Mouse (Mus musculus) embryonic facial prominence, embryonic 11.5 days (tissue): ENCODE measurements at regions not wholly inside any gene's neighbourhood (a gene's known extent, or its start where the extent isn't known, plus 50 kb on each side); places are given as distances from the start of the nearest gene placed in this dataset.

ENCODE experiments used
- ATAC-seq: fragments of 200-750 bp; cut with Nextera tagmentation; replicated peaks from 2 replicates; pipeline ENCODE4 v1.8.0; 2017; ENCODE audit warnings: low read depth; ENCODE audit not compliant: insufficient number of reproducible peaks, low FRiP score, low TSS enrichment
- DNase-seq: peaks from one replicate; pipeline ENCODE4 v3.0.0-alpha.2; 2015; ENCODE audit warnings: low spot score
- H3K27ac ChIP-seq: fragments of 300-500 bp; sonication (generic); replicated peaks from 2 replicates; pipeline ENCODE4 v1.5.1; 2014; ENCODE audit warnings: mild to moderate bottlenecking, low read depth, low read length, control low read depth
- H3K27me3 ChIP-seq: fragments of 300-500 bp; sonication (generic); 2 replicates; pipeline ENCODE4 v1.6.1; 2014; ENCODE audit warnings: mild to moderate bottlenecking, low read length, moderate library complexity, mixed read lengths; ENCODE audit not compliant: control insufficient read depth, insufficient read depth
- H3K36me3 ChIP-seq: fragments of 300-500 bp; sonication (generic); replicated peaks from 2 replicates; pipeline ENCODE4 v1.6.1; 2014; ENCODE audit warnings: low read depth, mild to moderate bottlenecking, low read length, moderate library complexity, mixed read lengths; ENCODE audit not compliant: control insufficient read depth, insufficient read depth
- H3K4me1 ChIP-seq: fragments of 300-500 bp; sonication (generic); 2 replicates; pipeline ENCODE4 v1.6.1; 2014; ENCODE audit warnings: low read length, mixed read lengths; ENCODE audit not compliant: control insufficient read depth, insufficient read depth
- H3K4me2 ChIP-seq: fragments of 300-500 bp; sonication (generic); 2 replicates; pipeline ENCODE4 v1.6.1; 2014; ENCODE audit warnings: low read depth, mild to moderate bottlenecking, control low read depth, low read length, moderate library complexity
- H3K4me3 ChIP-seq: fragments of 300-500 bp; sonication (generic); 2 replicates; pipeline ENCODE4 v1.5.1; 2014; ENCODE audit warnings: low read depth, low read length, control low read depth
- H3K9ac ChIP-seq: fragments of 300-500 bp; sonication (generic); replicated peaks from 2 replicates; pipeline ENCODE4 v1.6.1; 2014; ENCODE audit warnings: mild to moderate bottlenecking, control low read depth, low read length
- H3K9me3 ChIP-seq: fragments of 300-500 bp; sonication (generic); replicated peaks from 2 replicates; pipeline ENCODE4 v1.6.1; 2016; ENCODE audit warnings: mild to moderate bottlenecking, low read length, inconsistent platforms, mixed read lengths; ENCODE audit not compliant: control insufficient read depth
- WGBS: fragments of 180-500 bp; shearing (Covaris S2); extraction: QIAGEN DNeasy Blood & Tissue Kit; methylation state at CpG from one replicate; pipeline ENCODE4 v1.1.7; 2014; 5-methylcytosine and 5-hydroxymethylcytosine counted together

DNA sequence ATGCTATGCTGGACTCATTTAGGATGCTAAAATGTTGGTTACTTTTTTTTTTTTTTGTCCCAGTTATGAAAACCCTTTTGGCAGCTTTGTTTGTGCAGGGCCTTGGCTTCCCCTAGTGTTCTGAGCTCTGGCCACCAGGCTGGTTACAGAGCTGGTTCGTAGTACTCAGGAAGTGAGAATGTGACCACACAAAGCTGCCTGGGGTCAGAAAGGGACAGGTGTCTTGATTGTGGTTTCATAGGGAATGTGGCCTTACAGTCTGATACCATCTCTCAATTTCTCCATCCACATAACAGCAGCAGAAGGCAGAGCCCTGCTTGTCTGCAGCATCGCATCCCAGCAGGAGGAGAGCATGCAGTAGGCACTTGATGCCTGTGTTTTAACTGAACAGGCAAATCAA is 282.9 kb upstream of the Map3k7 start:
- no peak overlapping the region for H3K27ac ChIP-seq
- no peak for DNase-seq
- no peak overlapping the region for H3K4me2 ChIP-seq
- no peaks in the 10 kb centered on the region for H3K27me3 ChIP-seq
- H3K9ac ChIP-seq, result no peak overlapping the region
- no peak for ATAC-seq
- WGBS, result 77% methylated on average over 2 of the region's 2 CpGs
- H3K4me1 ChIP-seq, result no peaks in the 10 kb centered on the region
- no peaks in the 10 kb centered on the region for H3K9me3 ChIP-seq
- no peaks in the 10 kb centered on the region for H3K36me3 ChIP-seq
- no peak overlapping the region for H3K4me3 ChIP-seq

DNA sequence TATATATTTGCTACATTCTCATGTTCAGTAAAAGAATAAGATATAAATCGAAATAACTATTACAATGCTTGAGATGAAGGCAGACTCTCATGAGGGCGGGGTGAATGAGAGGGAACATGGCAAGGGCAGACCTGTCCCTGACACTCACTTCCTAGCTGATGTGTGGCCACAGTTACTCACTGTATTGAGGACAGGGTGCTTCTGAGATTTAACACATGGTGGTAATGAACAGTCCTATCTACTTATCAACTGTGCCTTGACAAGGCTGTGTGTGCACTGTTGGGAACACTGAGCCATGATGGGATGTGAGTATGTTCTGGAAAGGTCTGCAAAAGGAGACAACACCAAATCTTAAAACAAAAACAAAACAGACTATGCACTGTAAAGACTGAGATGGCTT is 274.8 kb upstream of the Map3k7 start:
- WGBS, result 90% methylated on average over 2 of the region's 2 CpGs
- no peak overlapping the region for H3K27ac ChIP-seq
- no peaks in the 10 kb centered on the region for H3K36me3 ChIP-seq
- no peaks in the 10 kb centered on the region for H3K4me1 ChIP-seq
- no peak for ATAC-seq
- H3K4me3 ChIP-seq, result no peak overlapping the region
- no peaks in the 10 kb centered on the region for H3K27me3 ChIP-seq
- DNase-seq, result no peak
- H3K9ac ChIP-seq, result no peak overlapping the region
- H3K4me2 ChIP-seq, result no peak overlapping the region
- no peaks in the 10 kb centered on the region for H3K9me3 ChIP-seq

DNA sequence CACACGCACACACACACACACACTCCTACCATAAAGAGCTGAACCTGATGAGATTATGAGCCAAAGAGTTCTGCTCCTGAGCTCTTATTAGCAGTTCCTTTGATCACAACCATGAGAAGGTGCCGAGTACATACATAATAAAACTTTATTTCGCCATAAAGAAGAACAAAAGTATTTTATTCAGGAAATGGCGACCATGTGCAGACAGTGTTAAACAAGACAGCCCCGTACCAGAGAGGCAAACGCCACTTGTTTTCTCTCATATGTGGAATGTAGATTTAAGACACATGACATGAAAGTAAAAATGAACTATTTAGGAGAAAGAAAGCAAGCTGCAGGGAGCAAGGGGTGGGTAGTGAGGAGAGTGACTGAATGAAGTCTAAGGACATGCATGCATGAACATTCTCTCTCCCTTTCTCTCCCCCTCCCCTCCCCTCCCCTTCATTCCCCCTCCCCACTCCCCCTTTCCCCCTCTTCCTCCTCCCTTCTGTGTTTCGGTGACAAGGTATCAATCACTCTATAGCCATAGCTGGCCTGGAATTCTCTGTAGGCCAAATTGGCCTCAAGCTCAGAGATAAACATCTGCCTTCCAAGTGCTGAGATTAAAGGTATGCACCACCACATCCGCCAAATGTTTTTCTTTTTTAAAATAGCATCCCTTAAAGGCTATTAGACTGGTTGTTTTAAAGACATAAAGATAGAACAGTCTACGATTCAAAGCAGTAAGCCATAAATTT is 266.0 kb upstream of the Map3k7 start:
- no peak overlapping the region for H3K4me2 ChIP-seq
- H3K4me1 ChIP-seq, result no peaks in the 10 kb centered on the region
- no peak overlapping the region for H3K4me3 ChIP-seq
- H3K27me3 ChIP-seq, result no peaks in the 10 kb centered on the region
- WGBS, result 64% methylated on average over 9 of the region's 9 CpGs
- H3K9ac ChIP-seq, result no peak overlapping the region
- ATAC-seq, result no peak
- H3K9me3 ChIP-seq, result no peaks in the 10 kb centered on the region
- DNase-seq, result peak; percentile 4
- no peaks in the 10 kb centered on the region for H3K36me3 ChIP-seq
- no peak overlapping the region for H3K27ac ChIP-seq

- H3K27me3 ChIP-seq, result no peaks in the 10 kb centered on the region
- no peak overlapping the region for H3K27ac ChIP-seq
- no peaks in the 10 kb centered on the region for H3K4me1 ChIP-seq
- no peak for ATAC-seq
- no peaks in the 10 kb centered on the region for H3K36me3 ChIP-seq
- no peak overlapping the region for H3K9ac ChIP-seq
- no peak for DNase-seq
- H3K4me3 ChIP-seq, result no peak overlapping the region
- no peaks in the 10 kb centered on the region for H3K9me3 ChIP-seq
- WGBS, result 74% methylated on average over 4 of the region's 4 CpGs
- no peak overlapping the region for H3K4me2 ChIP-seq
Measured at GRCm38 (mm10) chr4:31698506-31698782, 265.5 kb upstream of the Map3k7 start.

DNA sequence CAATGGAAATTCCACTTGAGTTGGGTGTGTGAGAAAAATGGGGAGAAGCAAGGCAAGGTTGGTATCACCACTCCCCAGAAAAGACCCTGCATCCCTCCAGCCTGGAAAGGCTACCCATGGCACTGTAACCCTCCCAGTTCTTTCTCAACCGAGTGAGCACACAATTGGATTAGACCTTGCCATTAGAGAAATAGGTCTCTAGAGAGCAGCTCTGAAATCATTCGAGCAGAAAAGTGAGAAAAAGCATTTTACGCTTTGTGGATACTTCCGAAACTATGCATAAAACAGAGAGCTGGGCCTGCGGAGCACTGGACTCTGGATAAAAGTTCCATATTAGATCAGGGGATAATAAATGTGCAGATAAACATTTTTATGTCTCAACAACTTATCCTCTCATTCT is 264.6 kb upstream of the Map3k7 start:
- no peak for DNase-seq
- 83% methylated on average over 5 of the region's 5 CpGs for WGBS

GRCm38 (mm10) chr4:31714054-31714651 is 249.7 kb upstream of the Map3k7 start:
- 83% methylated on average over 2 of the region's 2 CpGs for WGBS
- no peak for DNase-seq
- ATAC-seq, result no peak
- H3K4me1 ChIP-seq, result no peaks in the 10 kb centered on the region
- H3K9ac ChIP-seq, result no peak overlapping the region
- no peak overlapping the region for H3K27ac ChIP-seq
- H3K27me3 ChIP-seq, result no peaks in the 10 kb centered on the region
- H3K4me2 ChIP-seq, result no peak overlapping the region
- H3K9me3 ChIP-seq, result no peaks in the 10 kb centered on the region
- H3K36me3 ChIP-seq, result no peaks in the 10 kb centered on the region
- no peak overlapping the region for H3K4me3 ChIP-seq

More for the DNA sequence above, 264.6 kb upstream of the Map3k7 start:
- Histone ChIP-seq H3K27me3 (no peaks in the 10 kb centered on the region), H3K27ac (no peak overlapping the region), H3K36me3 (no peaks in the 10 kb centered on the region), H3K4me1 (no peaks in the 10 kb centered on the region), H3K4me2 (no peak overlapping the region), H3K9me3 (no peaks in the 10 kb centered on the region), H3K4me3 (no peak overlapping the region), H3K9ac (no peak overlapping the region)
- ATAC-seq, result no peak

- Histone ChIP-seq H3K4me1 (no peaks in the 10 kb centered on the region), H3K36me3 (no peaks in the 10 kb centered on the region), H3K27ac (no peak overlapping the region), H3K4me2 (no peak overlapping the region), H3K4me3 (no peak overlapping the region), H3K27me3 (no peaks in the 10 kb centered on the region), H3K9ac (no peak overlapping the region), H3K9me3 (no peaks in the 10 kb centered on the region)
- ATAC-seq, result no peak
- DNase-seq, result no peak
- WGBS, result 72% methylated on average over 7 of the region's 7 CpGs
Measured at GRCm38 (mm10) chr4:31723501-31723900, 240.4 kb upstream of the Map3k7 start.

GRCm38 (mm10) chr4:31724400-31724799 is 239.5 kb upstream of the Map3k7 start:
- Histone ChIP-seq H3K9ac (no peak overlapping the region), H3K4me3 (no peak overlapping the region), H3K4me2 (no peak overlapping the region), H3K27me3 (no peaks in the 10 kb centered on the region), H3K4me1 (no peaks in the 10 kb centered on the region), H3K27ac (no peak overlapping the region), H3K9me3 (no peaks in the 10 kb centered on the region), H3K36me3 (no peaks in the 10 kb centered on the region)
- ATAC-seq (no peak), DNase-seq (no peak)
- 69% methylated on average over 2 of the region's 2 CpGs for WGBS
